In genomic region chr11:69156800-69157199, GRCm38 (mm10) we compare ENCODE assay signal across 8 mouse cellular contexts. TPM values are rescaled to one million over a fixed set of nuclear protein-coding genes. Genes with fewer than 3 reads are reported as not detected.
DNase-seq lines count a peak whose midpoint lies in the region; ATAC-seq and TF ChIP-seq lines count a peak whose summit lies in the region.

Gene Alox12b (plus strand): TSS chr11:69156989.

- no peak within 1 kb of the TSS for H3K27ac ChIP-seq in lung, embryonic 16.5 days (ENCODE audit: low read length)
- H3K27ac ChIP-seq in hindbrain, postnatal 0 days: no peak within 1 kb of the TSS
- no peak within 1 kb of the TSS for H3K27ac ChIP-seq in neural tube, embryonic 15.5 days (replicated peaks)

- WGBS in lung, embryonic 16.5 days: 3% methylated on average over 18 of the region's 18 CpGs
- WGBS in hindbrain, postnatal 0 days: 5% methylated on average over 18 of the region's 18 CpGs
- 3% methylated on average over 17 of the region's 18 CpGs for WGBS in neural tube, embryonic 15.5 days

- H3K9ac ChIP-seq in lung, embryonic 16.5 days (ENCODE audit: low read length): no peak within 1 kb of the TSS
- H3K9ac ChIP-seq in hindbrain, postnatal 0 days (replicated peaks; ENCODE audit: low read length): peak within 1 kb of the TSS; percentile 9; the same call in 1 of the 2 replicates
- no peak within 1 kb of the TSS; the same call in 1 of the 2 replicates for H3K9ac ChIP-seq in neural tube, embryonic 15.5 days (replicated peaks)

- H3K27me3 ChIP-seq in lung, embryonic 16.5 days (ENCODE audit: control insufficient read depth, insufficient read depth, low read depth, low read length): peaks cover 22% of the 10 kb centered on the region
- H3K27me3 ChIP-seq in hindbrain, postnatal 0 days (ENCODE audit: insufficient read depth, low read length): 0 out of 2 replicates have a peak, but pooled peaks cover 2% of the 10 kb centered on the region
- H3K27me3 ChIP-seq in neural tube, embryonic 15.5 days (replicated peaks): peaks cover 31% of the 10 kb centered on the region

- no peak within 1 kb of the TSS for H3K4me3 ChIP-seq in lung, embryonic 16.5 days (ENCODE audit: low read length)
- H3K4me3 ChIP-seq in hindbrain, postnatal 0 days (ENCODE audit: low read length): peak within 1 kb of the TSS; percentile 25
- H3K4me3 ChIP-seq in neural tube, embryonic 15.5 days (replicated peaks): peak within 1 kb of the TSS; percentile 25

- peak; percentile 22 for DNase-seq in adrenal gland, postnatal 25 days
- no peak for DNase-seq in adrenal gland, adult 18-20 months (ENCODE audit: low spot score in 2 of 2)
- no peak for DNase-seq in lung, postnatal 10 days
- peak; percentile 51 for DNase-seq in hindbrain, postnatal 0 days (ENCODE audit: low spot score)
- DNase-seq in thymus, postnatal 25 days: no peak
- DNase-seq in layer of hippocampus, adult 9-11 months: no peak

- H3K9me3 ChIP-seq in lung, embryonic 16.5 days (ENCODE audit: control insufficient read depth, low read length): no peaks in the 10 kb centered on the region
- H3K9me3 ChIP-seq in hindbrain, postnatal 0 days (ENCODE audit: low read length): no peaks in the 10 kb centered on the region
- no peaks in the 10 kb centered on the region for H3K9me3 ChIP-seq in neural tube, embryonic 15.5 days (replicated peaks)

- H3K4me1 ChIP-seq in lung, embryonic 16.5 days (replicated peaks; ENCODE audit: control insufficient read depth, insufficient read depth, low read length): no peaks in the 10 kb centered on the region
- no peaks in the 10 kb centered on the region for H3K4me1 ChIP-seq in hindbrain, postnatal 0 days (ENCODE audit: insufficient read depth, low read length)
- peaks cover 8% of the 10 kb centered on the region for H3K4me1 ChIP-seq in neural tube, embryonic 15.5 days

- H3K36me3 ChIP-seq in lung, embryonic 16.5 days (ENCODE audit: control insufficient read depth, insufficient read depth, low read length): no peaks in the 10 kb centered on the region
- no peaks in the 10 kb centered on the region for H3K36me3 ChIP-seq in hindbrain, postnatal 0 days (ENCODE audit: insufficient read depth, low read length)
- H3K36me3 ChIP-seq in neural tube, embryonic 15.5 days: no peaks in the 10 kb centered on the region

- peak; percentile 34; the same call in 1 of the 2 replicates for ATAC-seq in lung, embryonic 16.5 days (ENCODE audit: low read depth)
- peak; percentile 61; the same call in 1 of the 2 replicates for ATAC-seq in hindbrain, postnatal 0 days
- no peak for ATAC-seq in neural tube, embryonic 15.5 days (ENCODE audit: low FRiP score)

- TF ChIP-seq CTCF in hindbrain, postnatal 0 days (IDR thresholded peaks at IDR 0.05; ENCODE audit: low read depth): no peak

- no peak within 1 kb of the TSS for H3K4me2 ChIP-seq in lung, embryonic 16.5 days (ENCODE audit: low read depth, low read length)
- H3K4me2 ChIP-seq in hindbrain, postnatal 0 days (ENCODE audit: low read depth, low read length): peak within 1 kb of the TSS; percentile 51
- peak within 1 kb of the TSS; percentile 53 for H3K4me2 ChIP-seq in neural tube, embryonic 15.5 days

RNA-seq across cellular contexts. Expression of gene Alox12b, which starts in this region (rescaled TPM):
- not detected in 2 replicates for total RNA-seq in adrenal gland, postnatal 25 days (2021)
- not detected for total RNA-seq in adrenal gland, adult 18-20 months (2021)
- polyA plus RNA-seq in lung, embryonic 16.5 days (2015; fragmentation: Nextera tagmentation; extraction: Ambion mirVana): 0.33 TPM in 1 of 2 replicates, not detected in the other
- 1.7 and 2.0 TPM in 2 replicates for total RNA-seq in hindbrain, postnatal 0 days (2014; rRNA removed)
- 1.1 and 1.2 TPM in 2 replicates for polyA plus RNA-seq in hindbrain, postnatal 0 days (2015; fragmentation: Nextera tagmentation; extraction: Ambion mirVana)
- polyA plus RNA-seq in neural tube, embryonic 15.5 days (2015; fragmentation: Nextera tagmentation; extraction: Ambion mirVana): 0.95 and 1.0 TPM in 2 replicates

Comparison
In these comparisons a context has a peak if more than half of its experiments do, and no peak if none do; other contexts are left out.
1. Peak in DNase-seq in adrenal gland, postnatal 25 days; RNA of the gene not detected or under 1 TPM.
2. Peak in ATAC-seq in lung, embryonic 16.5 days; RNA of the gene not detected or under 1 TPM.